Mouse (Mus musculus): ENCODE measurements around the gene Smarca4. TPM values are rescaled to one million over a fixed set of nuclear protein-coding genes. Genes with fewer than 3 reads are reported as not detected.

The Smarca4 gene
- total and polyA plus RNA-seq, 2 experiments = 13.1 to 15.2 TPM

DNA sequence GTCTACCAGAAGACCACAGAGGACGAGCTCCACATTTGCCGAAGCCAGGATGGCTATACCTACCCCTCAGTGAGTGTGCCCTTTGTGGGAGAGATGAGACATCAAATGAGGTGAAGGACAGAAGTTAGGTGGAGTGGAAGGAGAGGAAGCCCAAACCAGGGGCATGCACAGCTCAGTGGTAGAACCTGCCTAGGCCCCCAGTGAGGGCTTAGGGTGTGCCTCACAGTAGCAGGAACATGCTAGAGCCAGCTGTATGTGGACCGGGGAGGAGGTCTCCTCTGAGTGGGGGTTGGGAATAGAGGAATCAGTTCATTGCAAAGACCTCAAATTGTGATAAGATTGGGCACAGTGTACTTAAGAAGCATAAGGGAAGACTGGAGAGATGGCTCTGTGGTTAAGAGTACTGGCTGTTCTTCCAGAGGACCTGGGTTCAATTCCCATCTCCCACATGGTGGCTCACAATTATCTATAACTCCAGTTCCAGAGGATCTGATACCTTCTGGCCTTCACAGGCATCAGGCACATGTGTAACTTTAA is 131.3 kb downstream of the Smarca4 start:
- 93% methylated on average over 3 of the region's 3 CpGs for WGBS
- Histone ChIP-seq H3K4me1 (ENCODE audit: control insufficient read depth, insufficient read depth, low read length) (no peaks in the 10 kb centered on the region), H3K36me3 (ENCODE audit: control insufficient read depth, insufficient read depth, low read length) (peaks cover 61% of the 10 kb centered on the region)

DNA sequence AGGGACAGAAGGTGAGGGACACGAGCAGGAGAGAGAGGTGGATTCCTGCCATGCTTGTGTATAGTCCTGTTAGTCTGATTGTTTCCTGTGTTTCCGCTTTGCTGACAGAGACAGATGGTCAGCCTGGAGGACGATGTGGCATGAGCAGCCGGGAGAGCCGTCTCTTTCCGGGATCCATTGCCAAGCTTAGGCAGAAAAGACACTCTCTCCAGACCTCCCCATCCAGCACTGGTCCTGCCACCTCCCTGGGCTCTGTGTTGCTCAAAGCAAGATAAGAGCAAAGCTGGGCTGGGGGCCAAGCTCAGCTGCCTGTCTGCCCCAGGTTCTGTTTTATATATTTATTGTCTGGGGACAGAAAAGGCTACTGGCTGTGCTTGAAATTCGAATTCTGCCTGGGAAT is 132.1 kb downstream of the Smarca4 start:
- Histone ChIP-seq H3K27me3 (ENCODE audit: control insufficient read depth, insufficient read depth, low read length) (no peaks in the 10 kb centered on the region), H3K36me3 (ENCODE audit: control insufficient read depth, insufficient read depth, low read length) (peaks cover 54% of the 10 kb centered on the region), H3K79me2 (ENCODE audit: control insufficient read depth, insufficient read depth, low read length) (no peaks in the 10 kb centered on the region), H3K4me1 (ENCODE audit: control insufficient read depth, insufficient read depth, low read length) (peaks cover 2% of the 10 kb centered on the region; the same call in 1 of the 2 replicates), H3K9ac (ENCODE audit: low read depth, low read length) (no peak overlapping the region), H3K4me3 (ENCODE audit: insufficient read depth, low read depth, low read length) (no peak overlapping the region), H3K27ac (replicated peaks; ENCODE audit: insufficient read depth, low read depth, low read length) (no peak overlapping the region)
- DNase-seq (ENCODE audit: extremely low read depth, low read depth, low spot score) = peak; percentile 56
- 23% methylated on average over 7 of the region's 7 CpGs for WGBS
- TF ChIP-seq POLR2A (IDR thresholded peaks at IDR 0.05; ENCODE audit: extremely low read depth, insufficient read depth, low read length) = no peak
- TF ChIP-seq CTCF (IDR thresholded peaks at IDR 0.05; ENCODE audit: low read depth, low read length) = no peak

More for the DNA sequence above, 131.3 kb downstream of the Smarca4 start:
- DNase-seq (ENCODE audit: extremely low read depth, low read depth, low spot score) = no peak
- TF ChIP-seq POLR2A (IDR thresholded peaks at IDR 0.05; ENCODE audit: extremely low read depth, insufficient read depth, low read length) (no peak), CTCF (IDR thresholded peaks at IDR 0.05; ENCODE audit: low read depth, low read length) (no peak)
- no peak overlapping the region for H3K27ac ChIP-seq (replicated peaks; ENCODE audit: insufficient read depth, low read depth, low read length)
- H3K9ac ChIP-seq (ENCODE audit: low read depth, low read length) = no peak overlapping the region
- no peak overlapping the region for H3K4me3 ChIP-seq (ENCODE audit: insufficient read depth, low read depth, low read length)
- no peaks in the 10 kb centered on the region for H3K27me3 ChIP-seq (ENCODE audit: control insufficient read depth, insufficient read depth, low read length)
- no peaks in the 10 kb centered on the region for H3K79me2 ChIP-seq (ENCODE audit: control insufficient read depth, insufficient read depth, low read length)

DNA sequence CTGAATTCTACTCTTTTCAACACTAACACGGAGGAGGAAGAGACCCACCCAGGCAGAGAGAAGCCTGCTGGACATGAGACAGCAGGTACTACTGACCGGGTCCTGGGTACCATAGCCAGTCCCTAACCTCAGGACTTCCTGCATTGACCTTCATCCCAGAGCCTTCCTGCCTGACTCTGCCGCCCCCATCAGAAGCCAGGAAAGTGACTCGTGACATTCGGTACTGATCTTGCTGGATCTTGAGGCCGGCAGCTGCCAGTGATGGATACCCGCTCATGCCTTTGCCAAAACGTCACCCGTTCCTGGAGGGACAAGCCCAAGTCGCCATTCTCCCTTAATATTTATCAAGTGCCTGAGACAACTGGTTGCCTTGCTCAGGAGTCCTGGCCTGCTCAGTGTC is 132.5 kb downstream of the Smarca4 start:
- Histone ChIP-seq H3K79me2 (ENCODE audit: control insufficient read depth, insufficient read depth, low read length) (no peaks in the 10 kb centered on the region), H3K27me3 (ENCODE audit: control insufficient read depth, insufficient read depth, low read length) (no peaks in the 10 kb centered on the region), H3K27ac (replicated peaks; ENCODE audit: insufficient read depth, low read depth, low read length) (no peak overlapping the region), H3K36me3 (ENCODE audit: control insufficient read depth, insufficient read depth, low read length) (peaks cover 53% of the 10 kb centered on the region), H3K4me1 (ENCODE audit: control insufficient read depth, insufficient read depth, low read length) (peaks cover 5% of the 10 kb centered on the region; the same call in 1 of the 2 replicates), H3K9ac (ENCODE audit: low read depth, low read length) (no peak overlapping the region), H3K4me3 (ENCODE audit: insufficient read depth, low read depth, low read length) (no peak overlapping the region)
- no peak for DNase-seq (ENCODE audit: extremely low read depth, low read depth, low spot score)
- no peak for TF ChIP-seq CTCF (IDR thresholded peaks at IDR 0.05; ENCODE audit: low read depth, low read length)
- no peak for TF ChIP-seq POLR2A (IDR thresholded peaks at IDR 0.05; ENCODE audit: extremely low read depth, insufficient read depth, low read length)
- 57% methylated on average over 10 of the region's 10 CpGs for WGBS

DNA sequence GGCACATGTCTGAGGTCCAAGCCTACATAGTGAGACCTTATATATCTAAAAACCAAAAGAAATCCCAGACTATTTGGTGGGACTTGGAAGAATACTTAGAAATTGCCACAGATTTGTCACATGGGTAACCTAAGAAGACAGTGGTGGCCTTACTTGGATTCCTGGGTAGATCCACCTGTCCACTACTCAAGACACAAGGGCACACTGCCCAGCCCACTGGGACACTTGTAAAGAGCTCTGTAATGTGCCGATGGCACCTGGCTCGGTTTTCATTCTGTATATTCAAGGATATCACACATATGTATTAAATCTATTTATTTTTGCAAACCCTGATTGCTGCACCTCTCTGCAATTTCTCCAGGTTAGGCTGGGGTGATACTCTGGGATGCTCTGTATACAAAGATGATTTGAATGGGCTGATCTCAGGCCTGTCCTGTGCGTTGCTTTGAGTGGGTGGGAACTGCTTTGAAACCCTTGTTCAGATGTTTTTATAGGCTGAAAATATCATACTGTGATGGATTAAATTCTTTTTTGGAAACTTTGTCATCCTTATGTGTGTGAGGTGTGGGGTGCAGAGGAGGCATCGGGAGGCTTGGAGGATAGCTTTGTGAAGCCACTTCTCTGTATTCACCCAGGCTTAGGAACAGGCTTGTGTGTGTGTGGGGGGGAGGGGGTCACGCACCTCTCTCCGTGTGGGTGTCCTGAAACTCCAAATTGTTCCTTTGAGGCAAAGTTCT is 133.6 kb downstream of the Smarca4 start:
- TF ChIP-seq POLR2A (IDR thresholded peaks at IDR 0.05; ENCODE audit: extremely low read depth, insufficient read depth, low read length) (no peak), CTCF (IDR thresholded peaks at IDR 0.05; ENCODE audit: low read depth, low read length) (no peak)
- no peaks in the 10 kb centered on the region for H3K27me3 ChIP-seq (ENCODE audit: control insufficient read depth, insufficient read depth, low read length)
- WGBS = 80% methylated on average over 6 of the region's 6 CpGs
- no peak for DNase-seq (ENCODE audit: extremely low read depth, low read depth, low spot score)
- H3K4me1 ChIP-seq (ENCODE audit: control insufficient read depth, insufficient read depth, low read length) = peaks cover 12% of the 10 kb centered on the region
- peaks cover 43% of the 10 kb centered on the region for H3K36me3 ChIP-seq (ENCODE audit: control insufficient read depth, insufficient read depth, low read length)
- H3K9ac ChIP-seq (ENCODE audit: low read depth, low read length) = no peak overlapping the region
- H3K27ac ChIP-seq (replicated peaks; ENCODE audit: insufficient read depth, low read depth, low read length) = no peak overlapping the region
- no peak overlapping the region for H3K4me3 ChIP-seq (ENCODE audit: insufficient read depth, low read depth, low read length)
- no peaks in the 10 kb centered on the region for H3K79me2 ChIP-seq (ENCODE audit: control insufficient read depth, insufficient read depth, low read length)

DNA sequence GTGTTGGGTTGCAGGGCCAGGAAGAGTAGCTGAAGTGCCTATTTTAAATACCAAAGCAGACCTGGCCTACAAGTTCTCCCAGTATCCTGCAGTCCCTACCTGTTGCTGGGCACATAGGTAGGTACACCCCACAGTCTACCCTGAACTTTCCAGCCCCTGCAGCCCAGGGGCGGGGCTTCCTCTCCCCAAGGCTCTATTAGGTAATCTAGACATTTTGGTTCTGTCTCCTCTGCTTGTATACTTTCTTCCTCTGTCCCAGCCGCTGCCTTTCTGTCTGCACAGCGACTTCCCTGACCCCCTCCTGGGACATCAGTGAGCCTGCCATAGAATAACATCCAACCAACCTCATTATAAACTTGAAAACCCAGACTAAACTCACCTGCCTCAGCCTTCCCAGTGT is 134.4 kb downstream of the Smarca4 start:
- 82% methylated on average over 3 of the region's 3 CpGs for WGBS
- TF ChIP-seq CTCF (IDR thresholded peaks at IDR 0.05; ENCODE audit: low read depth, low read length) = no peak
- TF ChIP-seq POLR2A (IDR thresholded peaks at IDR 0.05; ENCODE audit: extremely low read depth, insufficient read depth, low read length) = no peak
- no peaks in the 10 kb centered on the region for H3K79me2 ChIP-seq (ENCODE audit: control insufficient read depth, insufficient read depth, low read length)
- no peak overlapping the region for H3K27ac ChIP-seq (replicated peaks; ENCODE audit: insufficient read depth, low read depth, low read length)
- H3K4me3 ChIP-seq (ENCODE audit: insufficient read depth, low read depth, low read length) = no peak overlapping the region
- DNase-seq (ENCODE audit: extremely low read depth, low read depth, low spot score) = no peak
- peaks cover 35% of the 10 kb centered on the region for H3K36me3 ChIP-seq (ENCODE audit: control insufficient read depth, insufficient read depth, low read length)
- peaks cover 14% of the 10 kb centered on the region for H3K4me1 ChIP-seq (ENCODE audit: control insufficient read depth, insufficient read depth, low read length)
- H3K9ac ChIP-seq (ENCODE audit: low read depth, low read length) = no peak overlapping the region
- H3K27me3 ChIP-seq (ENCODE audit: control insufficient read depth, insufficient read depth, low read length) = no peaks in the 10 kb centered on the region

DNA sequence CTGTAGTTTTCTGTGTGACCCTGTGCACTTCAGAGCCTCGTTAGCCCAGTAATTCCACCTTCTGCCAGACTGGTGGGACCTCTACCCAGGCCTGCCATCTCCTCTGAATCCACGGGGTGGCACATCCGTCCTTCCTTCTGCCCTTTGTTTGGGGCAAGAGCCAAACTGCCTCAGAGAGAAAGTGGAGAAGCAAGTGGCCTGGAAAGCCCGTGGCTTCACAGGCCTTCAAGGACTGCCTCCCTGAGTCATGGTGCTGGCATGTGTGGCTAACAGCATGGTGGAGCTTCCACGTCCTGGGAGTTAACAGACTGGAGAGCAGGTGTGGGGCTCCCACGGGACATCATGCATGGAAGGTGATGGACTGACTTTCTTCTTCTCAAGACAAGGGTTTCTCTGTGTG is 135.4 kb downstream of the Smarca4 start:
- Histone ChIP-seq H3K27ac (replicated peaks; ENCODE audit: insufficient read depth, low read depth, low read length) (peak overlapping the region; percentile 16; the same call in 1 of the 2 replicates), H3K9ac (ENCODE audit: low read depth, low read length) (no peak overlapping the region), H3K79me2 (ENCODE audit: control insufficient read depth, insufficient read depth, low read length) (no peaks in the 10 kb centered on the region), H3K36me3 (ENCODE audit: control insufficient read depth, insufficient read depth, low read length) (peaks cover 25% of the 10 kb centered on the region), H3K4me3 (ENCODE audit: insufficient read depth, low read depth, low read length) (no peak overlapping the region), H3K27me3 (ENCODE audit: control insufficient read depth, insufficient read depth, low read length) (no peaks in the 10 kb centered on the region), H3K4me1 (ENCODE audit: control insufficient read depth, insufficient read depth, low read length) (peaks cover 14% of the 10 kb centered on the region)
- DNase-seq (ENCODE audit: extremely low read depth, low read depth, low spot score) = peak; percentile 56
- WGBS = 29% methylated on average over 6 of the region's 6 CpGs
- TF ChIP-seq CTCF (IDR thresholded peaks at IDR 0.05; ENCODE audit: low read depth, low read length) (peak; percentile 72), POLR2A (IDR thresholded peaks at IDR 0.05; ENCODE audit: extremely low read depth, insufficient read depth, low read length) (no peak)

All from liver, adult 2 months (tissue).